Mouse (Mus musculus) midbrain, embryonic 14.5 days (tissue): ENCODE data around the gene Fgfr2. TPM values are rescaled to one million over a fixed set of nuclear protein-coding genes. Genes with fewer than 3 reads are reported as not detected.

Experiments
- ATAC-seq: fragments of 200-750 bp; cut with Nextera tagmentation; 2 replicates; pipeline ENCODE4 v1.8.0; 2017; ENCODE audit warnings: moderate number of reproducible peaks, moderate library complexity; ENCODE audit not compliant: low FRiP score, low TSS enrichment
- DNase-seq: peaks from one replicate; pipeline ENCODE4 v3.0.0-alpha.2; 2015
- H3K27ac ChIP-seq: fragments of 300-500 bp; sonication (generic); replicated peaks from 2 replicates; pipeline ENCODE4 v1.5.1; 2014; ENCODE audit warnings: mild to moderate bottlenecking, low read depth, low read length, moderate library complexity
- H3K27me3 ChIP-seq: fragments of 300-500 bp; sonication (generic); 2 replicates; pipeline ENCODE4 v1.6.1; 2014; ENCODE audit warnings: low read length, control low read depth, mixed read lengths; ENCODE audit not compliant: control insufficient read depth, insufficient read depth
- H3K36me3 ChIP-seq: fragments of 300-500 bp; sonication (generic); 2 replicates; pipeline ENCODE4 v1.6.1; 2014; ENCODE audit warnings: low read length, control low read depth; ENCODE audit not compliant: control insufficient read depth, insufficient read depth
- H3K4me1 ChIP-seq: fragments of 300-500 bp; sonication (generic); 2 replicates; pipeline ENCODE4 v1.6.1; 2014; ENCODE audit warnings: mild to moderate bottlenecking, antibody characterized with exemption, low read length, control low read depth; ENCODE audit not compliant: control insufficient read depth, insufficient read depth
- H3K4me2 ChIP-seq: fragments of 300-500 bp; sonication (generic); 2 replicates; pipeline ENCODE4 v1.6.1; 2014; ENCODE audit warnings: mild to moderate bottlenecking, low read length, moderate library complexity
- H3K4me3 ChIP-seq: fragments of 300-500 bp; sonication (generic); replicated peaks from 2 replicates; pipeline ENCODE4 v1.5.1; 2014; ENCODE audit warnings: low read depth, low read length
- H3K9ac ChIP-seq: fragments of 300-500 bp; sonication (generic); replicated peaks from 2 replicates; pipeline ENCODE4 v1.6.1; 2014; ENCODE audit warnings: mild to moderate bottlenecking, low read length, moderate library complexity
- H3K9me3 ChIP-seq: fragments of 300-500 bp; sonication (generic); 2 replicates; pipeline ENCODE4 v1.6.1; 2016; ENCODE audit warnings: low read length, control low read depth, mixed read lengths; ENCODE audit not compliant: control insufficient read depth
- WGBS: fragments of 180-500 bp; shearing (Covaris S2); extraction: QIAGEN DNeasy Blood & Tissue Kit; methylation state at CpG from one replicate; pipeline ENCODE4 v1.1.7; 2014; 5-methylcytosine and 5-hydroxymethylcytosine counted together
- polyA plus RNA-seq: library from polyadenylated mRNA; unstranded; fragments of >200 nt; fragmentation: Nextera tagmentation; extraction: Ambion mirVana; gene quantifications from 2 replicates; pipeline ENCODE4 v1.2.1, GENCODE M21; 2014

The Fgfr2 gene
- polyA plus RNA-seq, 1 experiment from 2014 or later: 28.1 TPM

DNA sequence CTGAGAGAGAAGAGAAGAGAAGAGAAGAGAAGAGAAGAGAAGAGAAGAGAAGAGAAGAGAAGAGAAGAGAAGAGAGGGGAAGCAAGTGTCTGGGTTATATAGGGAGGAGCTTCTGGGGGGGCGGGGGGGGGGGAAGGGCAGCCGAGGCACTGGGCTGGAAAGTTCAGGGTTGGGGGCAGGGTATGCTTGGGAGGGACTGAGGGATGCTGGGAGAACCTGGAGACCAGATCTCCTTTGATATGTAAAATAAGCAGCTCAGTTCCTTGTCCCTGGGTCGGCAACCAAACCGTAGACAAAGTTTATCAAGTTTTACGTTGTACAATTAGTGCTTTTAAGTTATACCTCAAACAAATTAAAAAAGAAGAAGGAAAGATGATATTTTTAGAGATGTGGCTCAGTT, 2263.2 kb downstream of the Fgfr2 start:
- no peak overlapping the region for H3K9ac ChIP-seq
- H3K4me3 ChIP-seq: no peak overlapping the region
- DNase-seq (no peak), ATAC-seq (no peak)
- no peaks in the 10 kb centered on the region for H3K36me3 ChIP-seq
- H3K27ac ChIP-seq: no peak overlapping the region
- peaks cover 12% of the 10 kb centered on the region for H3K4me1 ChIP-seq
- no peaks in the 10 kb centered on the region; the same call in 1 of the 2 replicates for H3K27me3 ChIP-seq
- no peak overlapping the region for H3K4me2 ChIP-seq
- WGBS: 7% methylated on average over 5 of the region's 5 CpGs
- no peaks in the 10 kb centered on the region for H3K9me3 ChIP-seq

GRCm38 (mm10) chr7:130857973-130858372, 2265.2 kb downstream of the Fgfr2 start:
- ATAC-seq: no peak
- no peaks in the 10 kb centered on the region for H3K36me3 ChIP-seq
- WGBS: 76% methylated on average over 6 of the region's 6 CpGs
- H3K4me3 ChIP-seq: no peak overlapping the region
- H3K9me3 ChIP-seq: no peaks in the 10 kb centered on the region
- no peak overlapping the region for H3K9ac ChIP-seq
- H3K4me1 ChIP-seq: peaks cover 12% of the 10 kb centered on the region
- no peaks in the 10 kb centered on the region; the same call in 1 of the 2 replicates for H3K27me3 ChIP-seq
- H3K27ac ChIP-seq: no peak overlapping the region
- no peak for DNase-seq
- H3K4me2 ChIP-seq: no peak overlapping the region

DNA sequence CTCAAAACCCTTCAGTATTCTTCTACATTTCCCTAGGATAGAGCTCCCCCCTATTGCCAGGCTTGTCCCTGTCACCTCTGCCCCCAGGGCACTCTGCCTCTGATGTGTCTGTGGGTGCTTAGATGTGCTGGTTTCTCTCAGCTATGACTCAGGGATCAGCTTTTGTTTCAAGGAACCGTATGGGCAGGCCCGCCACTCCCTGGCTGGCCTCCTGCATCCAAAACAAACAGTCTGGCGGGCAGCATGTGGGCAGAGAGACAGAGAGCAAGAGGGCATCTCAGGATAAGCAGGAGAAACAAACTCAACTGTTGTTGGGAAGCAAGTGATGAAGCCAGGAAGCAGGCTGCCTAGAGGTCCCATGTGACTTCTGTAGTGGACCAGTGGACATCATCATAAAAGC, 2267.5 kb downstream of the Fgfr2 start:
- Histone ChIP-seq H3K4me3 (no peak overlapping the region), H3K4me2 (no peak overlapping the region), H3K9me3 (no peaks in the 10 kb centered on the region), H3K27ac (no peak overlapping the region), H3K4me1 (peaks cover 6% of the 10 kb centered on the region), H3K36me3 (no peaks in the 10 kb centered on the region), H3K27me3 (no peaks in the 10 kb centered on the region; the same call in 1 of the 2 replicates), H3K9ac (no peak overlapping the region)
- no peak for DNase-seq
- ATAC-seq: no peak
- 35% methylated on average over 3 of the region's 3 CpGs for WGBS

- Histone ChIP-seq H3K4me2 (no peak overlapping the region), H3K27me3 (no peaks in the 10 kb centered on the region; the same call in 1 of the 2 replicates), H3K4me3 (no peak overlapping the region), H3K27ac (no peak overlapping the region), H3K9ac (no peak overlapping the region), H3K9me3 (no peaks in the 10 kb centered on the region), H3K36me3 (no peaks in the 10 kb centered on the region), H3K4me1 (no peaks in the 10 kb centered on the region)
- DNase-seq (no peak), ATAC-seq (no peak)
- WGBS: 67% methylated on average over 4 of the region's 4 CpGs
These were observed 2268.4 kb downstream of the Fgfr2 start for GRCm38 (mm10) chr7:130854684-130855292.

GRCm38 (mm10) chr7:130847164-130847718, 2275.9 kb downstream of the Fgfr2 start:
- H3K36me3 ChIP-seq: no peaks in the 10 kb centered on the region
- H3K27me3 ChIP-seq: no peaks in the 10 kb centered on the region
- no peak overlapping the region for H3K27ac ChIP-seq
- H3K9ac ChIP-seq: no peak overlapping the region
- 92% methylated on average over 17 of the region's 17 CpGs for WGBS
- no peaks in the 10 kb centered on the region for H3K4me1 ChIP-seq
- no peaks in the 10 kb centered on the region for H3K9me3 ChIP-seq
- ATAC-seq: no peak
- no peak for DNase-seq
- H3K4me2 ChIP-seq: no peak overlapping the region
- no peak overlapping the region for H3K4me3 ChIP-seq

GRCm38 (mm10) chr7:130839380-130840100, 2283.6 kb downstream of the Fgfr2 start:
- WGBS: 87% methylated on average over 12 of the region's 12 CpGs

GRCm38 (mm10) chr7:130838658-130839025, 2284.5 kb downstream of the Fgfr2 start:
- peak overlapping the region; percentile 66; the same call in 1 of the 2 replicates for H3K27ac ChIP-seq
- H3K36me3 ChIP-seq: no peaks in the 10 kb centered on the region
- H3K9ac ChIP-seq: no peak overlapping the region
- 48% methylated on average over 3 of the region's 3 CpGs for WGBS
- no peak overlapping the region for H3K4me2 ChIP-seq
- DNase-seq (no peak), ATAC-seq (no peak)
- peaks cover 25% of the 10 kb centered on the region for H3K4me1 ChIP-seq
- H3K4me3 ChIP-seq: no peak overlapping the region
- no peaks in the 10 kb centered on the region for H3K9me3 ChIP-seq
- H3K27me3 ChIP-seq: 0 out of 2 replicates have a peak, but pooled peaks cover 2% of the 10 kb centered on the region

More at GRCm38 (mm10) chr7:130839380-130840100, 2283.6 kb downstream of the Fgfr2 start:
- peaks cover 24% of the 10 kb centered on the region for H3K4me1 ChIP-seq
- H3K4me2 ChIP-seq: no peak overlapping the region
- H3K4me3 ChIP-seq: no peak overlapping the region
- DNase-seq (no peak), ATAC-seq (no peak)
- no peaks in the 10 kb centered on the region for H3K36me3 ChIP-seq
- no peak overlapping the region for H3K27ac ChIP-seq
- no peaks in the 10 kb centered on the region for H3K9me3 ChIP-seq
- H3K27me3 ChIP-seq: 0 out of 2 replicates have a peak, but pooled peaks cover under 1% of the 10 kb centered on the region
- no peak overlapping the region for H3K9ac ChIP-seq

DNA sequence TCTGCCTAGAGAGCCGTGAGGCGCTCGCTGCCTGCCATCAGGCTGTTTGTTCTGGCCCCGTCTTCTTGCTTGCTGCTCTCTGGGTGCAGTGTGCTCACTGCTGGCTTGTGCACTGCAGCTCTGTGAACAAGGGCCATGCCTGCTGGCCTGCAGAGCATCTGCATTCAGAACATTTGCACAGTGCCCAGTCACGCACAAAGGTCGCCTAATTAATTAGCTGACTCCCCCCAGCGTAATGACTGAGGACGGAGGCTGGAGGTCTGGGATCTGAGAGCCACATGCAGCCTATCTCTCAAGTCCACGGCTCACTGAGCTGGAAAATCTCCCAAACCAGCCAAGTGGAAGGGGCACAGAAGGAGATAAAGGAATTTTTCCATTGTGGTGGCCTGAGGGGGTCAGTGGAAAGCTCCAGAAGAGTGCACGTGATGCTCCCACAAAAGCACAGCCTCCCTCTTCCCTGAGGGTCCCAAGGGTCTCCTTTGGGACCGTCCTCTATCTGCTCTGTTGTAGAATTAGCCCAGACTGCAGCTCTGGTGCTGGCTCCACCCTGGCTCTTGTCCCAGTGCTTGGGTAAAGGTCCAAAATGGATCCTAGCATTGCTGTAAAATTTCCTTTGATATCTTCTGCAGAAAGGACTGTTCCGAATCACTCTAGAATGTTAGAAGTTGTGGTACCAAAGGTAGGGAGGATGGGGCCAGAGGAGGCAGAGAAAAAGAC, 2285.1 kb downstream of the Fgfr2 start:
- WGBS: 9% methylated on average over 12 of the region's 12 CpGs
- ATAC-seq (peak; percentile 68), DNase-seq (peak; percentile 78)
- Histone ChIP-seq H3K4me2 (peak overlapping the region; percentile 12; the same call in 1 of the 2 replicates), H3K27me3 (0 out of 2 replicates have a peak, but pooled peaks cover 2% of the 10 kb centered on the region), H3K36me3 (no peaks in the 10 kb centered on the region), H3K4me1 (peaks cover 25% of the 10 kb centered on the region), H3K27ac (peak overlapping the region; percentile 66), H3K9ac (0 out of 2 replicates have a peak overlapping the region, but pooled peaks have one; percentile 30), H3K4me3 (no peak overlapping the region), H3K9me3 (no peaks in the 10 kb centered on the region)
